Mouse (Mus musculus): Measurements from ENCODE around the gene Naa50. TPM values are rescaled to one million over a fixed set of nuclear protein-coding genes. Genes with fewer than 3 reads are reported as not detected.
A peak's percentile ranks its signal among the peaks of the same experiment; 100 is the strongest.

The Naa50 gene
- polyA plus RNA-seq, 1 experiment = 34.7 TPM

DNA sequence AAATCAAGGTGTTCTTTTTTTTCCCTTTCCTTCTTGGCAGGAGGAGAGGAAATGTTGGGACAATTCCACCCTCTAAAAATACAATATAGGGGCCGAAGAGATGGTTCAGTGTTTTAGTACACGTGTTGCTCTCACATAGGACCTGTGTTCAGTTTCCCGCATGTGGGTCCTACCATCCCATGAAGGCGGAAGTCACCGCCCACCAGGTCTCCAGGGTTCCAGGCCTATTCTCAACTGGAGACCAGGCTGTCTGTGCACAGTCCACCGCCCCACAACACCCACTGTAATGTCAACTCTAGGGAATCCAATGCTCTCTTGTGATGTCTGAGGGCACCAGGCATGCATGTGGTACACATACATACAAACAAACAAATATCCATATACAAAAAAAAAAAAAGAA is 17.5 kb upstream of the Naa50 start:
- Histone ChIP-seq H3K4me2 (ENCODE audit: low read depth) (peak overlapping the region; percentile 86), H3K36me3 (ENCODE audit: control insufficient read depth, insufficient read depth) (no peaks in the 10 kb centered on the region), H3K27me3 (ENCODE audit: control insufficient read depth, insufficient read depth, insufficient read length) (no peaks in the 10 kb centered on the region), H3K79me2 (ENCODE audit: control insufficient read depth, insufficient read depth) (peaks cover 63% of the 10 kb centered on the region), H3K4me3 (no peak overlapping the region), H3ac (ENCODE audit: control insufficient read depth, insufficient read length) (no peak overlapping the region)
- TF ChIP-seq POLR2A (IDR thresholded peaks at IDR 0.05; ENCODE audit: insufficient read length, low read depth) (no peak), REST (IDR thresholded peaks at IDR 0.05; ENCODE audit: insufficient read depth, insufficient read length) (no peak), SRF (IDR thresholded peaks at IDR 0.05; ENCODE audit: control insufficient read depth, insufficient read length, low read depth) (no peak), TCF3 (IDR thresholded peaks at IDR 0.05; ENCODE audit: insufficient read length, low read depth) (no peak), POLR2AphosphoS2 (IDR thresholded peaks at IDR 0.05; ENCODE audit: insufficient read length, low read depth) (no peak), CEBPB (IDR thresholded peaks at IDR 0.05; ENCODE audit: insufficient read depth, poor library complexity, severe bottlenecking) (no peak), MYOG (IDR thresholded peaks at IDR 0.05; ENCODE audit: control insufficient read depth in 1 of 3, insufficient read depth in 1 of 3, insufficient read length in 2 of 3, low read depth in 2 of 3) (no peak)

DNA sequence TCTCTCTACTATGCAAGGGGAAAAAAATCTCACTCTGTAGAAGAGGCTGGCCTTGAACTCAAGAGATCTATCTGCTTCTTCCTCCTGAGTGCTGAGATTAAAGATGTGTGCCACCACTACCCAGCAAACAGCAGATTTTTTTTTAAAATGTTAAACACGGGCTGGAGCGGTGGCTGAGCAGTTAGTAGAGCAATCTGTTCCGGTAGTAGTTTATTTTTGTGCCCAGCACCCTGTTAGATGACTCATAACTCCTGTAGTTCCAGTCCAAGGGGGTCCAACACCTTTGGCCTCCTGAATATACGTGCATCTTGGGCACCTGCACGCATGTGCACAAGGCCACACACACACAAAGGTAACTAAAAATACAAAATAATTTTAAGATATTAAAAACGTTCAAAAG is 17.1 kb upstream of the Naa50 start:
- no peak overlapping the region for H3K4me3 ChIP-seq
- TF ChIP-seq POLR2A (IDR thresholded peaks at IDR 0.05; ENCODE audit: insufficient read length, low read depth) (no peak), USF1 (IDR thresholded peaks at IDR 0.05; ENCODE audit: low read depth) (no peak), MYOD1 (IDR thresholded peaks at IDR 0.05; ENCODE audit: control insufficient read depth in 1 of 3, insufficient read length in 2 of 3, low read depth in 2 of 3) (no peak), POLR2AphosphoS2 (IDR thresholded peaks at IDR 0.05; ENCODE audit: insufficient read length, low read depth) (no peak), TCF12 (IDR thresholded peaks at IDR 0.05; ENCODE audit: insufficient read depth, poor library complexity, severe bottlenecking) (no peak), SRF (IDR thresholded peaks at IDR 0.05; ENCODE audit: control insufficient read depth, insufficient read length, low read depth) (no peak), E2F4 (IDR thresholded peaks at IDR 0.05; ENCODE audit: insufficient read depth) (no peak), TCF3 (IDR thresholded peaks at IDR 0.05; ENCODE audit: insufficient read length, low read depth) (no peak), REST (IDR thresholded peaks at IDR 0.05; ENCODE audit: insufficient read depth, insufficient read length) (no peak), MAX (IDR thresholded peaks at IDR 0.05; ENCODE audit: low read depth) (no peak), CEBPB (IDR thresholded peaks at IDR 0.05; ENCODE audit: insufficient read depth, poor library complexity, severe bottlenecking) (no peak), MYOG (IDR thresholded peaks at IDR 0.05; ENCODE audit: control insufficient read depth in 1 of 3, insufficient read depth in 1 of 3, insufficient read length in 2 of 3, low read depth in 2 of 3) (no peak)
- no peaks in the 10 kb centered on the region for H3K36me3 ChIP-seq (ENCODE audit: control insufficient read depth, insufficient read depth)
- no peaks in the 10 kb centered on the region for H3K27me3 ChIP-seq (ENCODE audit: control insufficient read depth, insufficient read depth, insufficient read length)
- peaks cover 64% of the 10 kb centered on the region for H3K79me2 ChIP-seq (ENCODE audit: control insufficient read depth, insufficient read depth)
- peak overlapping the region; percentile 86 for H3K4me2 ChIP-seq (ENCODE audit: low read depth)
- H3ac ChIP-seq (ENCODE audit: control insufficient read depth, insufficient read length) = no peak overlapping the region

- no peaks in the 10 kb centered on the region for H3K36me3 ChIP-seq (ENCODE audit: control insufficient read depth, insufficient read depth)
- peaks cover 62% of the 10 kb centered on the region for H3K79me2 ChIP-seq (ENCODE audit: control insufficient read depth, insufficient read depth)
- TF ChIP-seq REST (IDR thresholded peaks at IDR 0.05; ENCODE audit: insufficient read depth, insufficient read length) (no peak), TCF12 (IDR thresholded peaks at IDR 0.05; ENCODE audit: insufficient read depth, poor library complexity, severe bottlenecking) (peak; percentile 57), MAX (IDR thresholded peaks at IDR 0.05; ENCODE audit: low read depth) (no peak), SRF (IDR thresholded peaks at IDR 0.05; ENCODE audit: control insufficient read depth, insufficient read length, low read depth) (no peak), MYOG (IDR thresholded peaks at IDR 0.05; ENCODE audit: control insufficient read depth in 1 of 3, insufficient read depth in 1 of 3, insufficient read length in 2 of 3, low read depth in 2 of 3) (peak in 2 of 3 experiments; percentile 44 to 69), MYOD1 (IDR thresholded peaks at IDR 0.05; ENCODE audit: control insufficient read depth in 1 of 3, insufficient read length in 2 of 3, low read depth in 2 of 3) (peak; percentile 62 to 85 (median 81))
- H3K27me3 ChIP-seq (ENCODE audit: control insufficient read depth, insufficient read depth, insufficient read length) = no peaks in the 10 kb centered on the region
- peak overlapping the region; percentile 86 for H3K4me2 ChIP-seq (ENCODE audit: low read depth)
- H3K4me3 ChIP-seq = no peak overlapping the region
- H3ac ChIP-seq (ENCODE audit: control insufficient read depth, insufficient read length) = no peak overlapping the region
Measured at GRCm38 (mm10) chr16:44122982-44123725, 16.5 kb upstream of the Naa50 start.

DNA sequence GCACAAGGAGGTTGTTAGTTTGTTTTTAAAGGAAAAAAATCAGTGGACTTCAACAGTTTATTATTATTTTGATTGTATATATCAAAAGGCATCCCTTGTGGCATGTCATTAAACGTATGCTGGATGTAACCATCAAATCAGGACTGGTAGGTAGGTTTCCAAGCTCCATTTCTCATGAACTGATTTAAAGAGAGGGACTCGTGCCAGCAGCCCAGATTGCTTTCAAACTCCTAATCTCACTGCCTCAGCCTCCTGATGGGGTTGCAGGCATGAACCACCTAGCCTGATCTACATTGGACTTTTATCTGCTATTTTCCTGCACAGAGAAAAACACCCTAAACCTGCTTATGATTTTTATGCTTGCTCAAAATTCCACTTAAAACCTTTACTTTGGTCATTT is 15.8 kb upstream of the Naa50 start:
- TF ChIP-seq SRF (IDR thresholded peaks at IDR 0.05; ENCODE audit: control insufficient read depth, insufficient read length, low read depth) = no peak
- Histone ChIP-seq H3K27me3 (ENCODE audit: control insufficient read depth, insufficient read depth, insufficient read length) (no peaks in the 10 kb centered on the region), H3K4me3 (no peak overlapping the region), H3ac (ENCODE audit: control insufficient read depth, insufficient read length) (no peak overlapping the region), H3K36me3 (ENCODE audit: control insufficient read depth, insufficient read depth) (no peaks in the 10 kb centered on the region), H3K4me2 (ENCODE audit: low read depth) (peak overlapping the region; percentile 86), H3K79me2 (ENCODE audit: control insufficient read depth, insufficient read depth) (peaks cover 62% of the 10 kb centered on the region)

DNA sequence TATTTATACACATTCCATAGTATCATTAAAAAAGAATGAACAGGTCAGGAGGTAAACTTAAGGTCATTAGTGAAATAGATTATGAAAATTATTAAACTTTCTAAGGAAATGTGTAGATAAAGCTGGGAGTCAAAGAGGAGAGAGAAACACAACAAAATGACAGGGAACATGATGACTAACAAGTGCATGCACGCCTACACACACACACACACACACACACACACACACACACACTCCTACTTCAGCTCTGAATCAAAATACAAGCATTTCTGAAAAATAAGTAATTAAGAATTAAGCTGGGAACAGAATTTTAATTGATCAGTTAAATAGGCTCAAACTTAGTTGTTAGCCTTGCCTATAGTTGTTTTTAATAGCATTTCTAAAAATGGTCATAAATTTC is 14.9 kb upstream of the Naa50 start:
- TF ChIP-seq MYOG (IDR thresholded peaks at IDR 0.05; ENCODE audit: control insufficient read depth in 1 of 3, insufficient read depth in 1 of 3, insufficient read length in 2 of 3, low read depth in 2 of 3) (no peak), USF1 (IDR thresholded peaks at IDR 0.05; ENCODE audit: low read depth) (no peak), TCF12 (IDR thresholded peaks at IDR 0.05; ENCODE audit: insufficient read depth, poor library complexity, severe bottlenecking) (no peak), MAX (IDR thresholded peaks at IDR 0.05; ENCODE audit: low read depth) (no peak), CEBPB (IDR thresholded peaks at IDR 0.05; ENCODE audit: insufficient read depth, poor library complexity, severe bottlenecking) (no peak), POLR2AphosphoS2 (IDR thresholded peaks at IDR 0.05; ENCODE audit: insufficient read length, low read depth) (no peak), SRF (IDR thresholded peaks at IDR 0.05; ENCODE audit: control insufficient read depth, insufficient read length, low read depth) (no peak), REST (IDR thresholded peaks at IDR 0.05; ENCODE audit: insufficient read depth, insufficient read length) (no peak), E2F4 (IDR thresholded peaks at IDR 0.05; ENCODE audit: insufficient read depth) (no peak), MYOD1 (IDR thresholded peaks at IDR 0.05; ENCODE audit: control insufficient read depth in 1 of 3, insufficient read length in 2 of 3, low read depth in 2 of 3) (no peak), POLR2A (IDR thresholded peaks at IDR 0.05; ENCODE audit: insufficient read length, low read depth) (no peak), TCF3 (IDR thresholded peaks at IDR 0.05; ENCODE audit: insufficient read length, low read depth) (no peak)
- H3ac ChIP-seq (ENCODE audit: control insufficient read depth, insufficient read length) = no peak overlapping the region
- H3K4me2 ChIP-seq (ENCODE audit: low read depth) = peak overlapping the region; percentile 86
- no peak overlapping the region for H3K4me3 ChIP-seq
- peaks cover 61% of the 10 kb centered on the region for H3K79me2 ChIP-seq (ENCODE audit: control insufficient read depth, insufficient read depth)
- no peaks in the 10 kb centered on the region for H3K36me3 ChIP-seq (ENCODE audit: control insufficient read depth, insufficient read depth)
- H3K27me3 ChIP-seq (ENCODE audit: control insufficient read depth, insufficient read depth, insufficient read length) = no peaks in the 10 kb centered on the region
